Mouse (Mus musculus) midbrain, postnatal 0 days (tissue): ENCODE results near the gene Il34. TPM values are rescaled to one million over a fixed set of nuclear protein-coding genes. Genes with fewer than 3 reads are reported as not detected.

Experiments
- ATAC-seq: fragments of 200-750 bp; cut with Nextera tagmentation; 2 replicates; pipeline ENCODE4 v1.8.0; 2017; ENCODE audit warnings: moderate number of reproducible peaks, mild to moderate bottlenecking, moderate TSS enrichment, moderate library complexity; ENCODE audit not compliant: low FRiP score
- DNase-seq: peaks from one replicate; pipeline ENCODE4 v3.0.0-alpha.2; 2015; ENCODE audit warnings: low spot score
- H3K27ac ChIP-seq: fragments of 300-500 bp; sonication (generic); 2 replicates; pipeline ENCODE4 v1.5.1; 2014; ENCODE audit warnings: low read depth, mild to moderate bottlenecking, low read length, mixed read lengths
- H3K27me3 ChIP-seq: fragments of 300-500 bp; sonication (generic); 2 replicates; pipeline ENCODE4 v1.6.1; 2014; ENCODE audit warnings: low read length, control low read depth, mixed read lengths; ENCODE audit not compliant: insufficient read depth
- H3K36me3 ChIP-seq: fragments of 300-500 bp; sonication (generic); 2 replicates; pipeline ENCODE4 v1.6.1; 2014; ENCODE audit warnings: low read length, control low read depth, mixed read lengths; ENCODE audit not compliant: insufficient read depth
- H3K4me1 ChIP-seq: fragments of 300-500 bp; sonication (generic); 2 replicates; pipeline ENCODE4 v1.6.1; 2014; ENCODE audit warnings: mild to moderate bottlenecking, control low read depth, antibody characterized with exemption, low read length, mixed read lengths; ENCODE audit not compliant: insufficient read depth
- H3K4me2 ChIP-seq: fragments of 300-500 bp; sonication (generic); 2 replicates; pipeline ENCODE4 v1.6.1; 2014; ENCODE audit warnings: low read depth, mild to moderate bottlenecking, low read length, mixed read lengths; ENCODE audit not compliant: poor library complexity, severe bottlenecking
- H3K4me3 ChIP-seq: fragments of 300-500 bp; sonication (generic); 2 replicates; pipeline ENCODE4 v1.5.1; 2014; ENCODE audit warnings: low read depth, mild to moderate bottlenecking, low read length, moderate library complexity
- H3K9ac ChIP-seq: fragments of 300-500 bp; sonication (generic); replicated peaks from 2 replicates; pipeline ENCODE4 v1.6.1; 2014; ENCODE audit warnings: mild to moderate bottlenecking, low read length, moderate library complexity, mixed read lengths; ENCODE audit not compliant: poor library complexity, severe bottlenecking
- H3K9me3 ChIP-seq: fragments of 300-500 bp; sonication (generic); 2 replicates; pipeline ENCODE4 v1.6.1; 2016; ENCODE audit warnings: low read length, control low read depth
- CTCF ChIP-seq: IDR thresholded peaks from 2 replicates; pipeline ENCODE4 v1.5.1; 2016; ENCODE audit warnings: antibody characterized with exemption, mild to moderate bottlenecking
- WGBS: fragments of 180-500 bp; shearing (Covaris S2); extraction: QIAGEN DNeasy Blood & Tissue Kit; methylation state at CpG from one replicate; pipeline ENCODE4 v1.1.7; 2014; 5-methylcytosine and 5-hydroxymethylcytosine counted together
- polyA plus RNA-seq: library from polyadenylated mRNA; unstranded; fragments of >200 nt; fragmentation: Nextera tagmentation; extraction: Ambion mirVana; gene quantifications from 2 replicates; pipeline ENCODE4 v1.2.1, GENCODE M21; 2015
- total RNA-seq: library from RNA; depleted of rRNA; stranded (reverse); fragments of >200 nt; gene quantifications from 2 replicates; pipeline ENCODE4 v1.2.3, GENCODE M21; 2014; rRNA removed

The Il34 gene
- total RNA-seq (5.4 and 5.8 TPM in 2 replicates), polyA plus RNA-seq (9.1 and 11.3 TPM in 2 replicates)

GRCm38 (mm10) chr8:110805669-110806068, at the start of gene Il34:
Il34 (minus strand) TSS chr8:110805924.
- TF ChIP-seq CTCF: no peak
- Histone ChIP-seq H3K4me1 (no peaks in the 10 kb centered on the region), H3K4me3 (no peak within 1 kb of the TSS), H3K27ac (no peak within 1 kb of the TSS), H3K9me3 (no peaks in the 10 kb centered on the region), H3K36me3 (peaks cover 17% of the 10 kb centered on the region), H3K9ac (no peak within 1 kb of the TSS), H3K4me2 (no peak within 1 kb of the TSS), H3K27me3 (no peaks in the 10 kb centered on the region)
- 43% methylated on average over 12 of the region's 12 CpGs for WGBS
- no peak for ATAC-seq
- DNase-seq: no peak

- Histone ChIP-seq H3K27ac (no peak overlapping the region), H3K9me3 (no peaks in the 10 kb centered on the region), H3K27me3 (no peaks in the 10 kb centered on the region), H3K4me3 (no peak overlapping the region), H3K4me1 (no peaks in the 10 kb centered on the region; the same call in 1 of the 2 replicates), H3K4me2 (no peak overlapping the region), H3K36me3 (peaks cover 48% of the 10 kb centered on the region), H3K9ac (no peak overlapping the region)
- 97% methylated on average over 10 of the region's 10 CpGs for WGBS
- DNase-seq (no peak), ATAC-seq (no peak)
- no peak for TF ChIP-seq CTCF
Observed at GRCm38 (mm10) chr8:110851186-110851585, 45.5 kb upstream of the Il34 start.

- peaks cover 4% of the 10 kb centered on the region; the same call in 1 of the 2 replicates for H3K4me1 ChIP-seq
- peak overlapping the region; percentile 62 for H3K4me3 ChIP-seq
- peaks cover 42% of the 10 kb centered on the region for H3K36me3 ChIP-seq
- H3K9ac ChIP-seq: peak overlapping the region; percentile 77; the same call in 1 of the 2 replicates
- H3K9me3 ChIP-seq: no peaks in the 10 kb centered on the region
- DNase-seq (no peak), ATAC-seq (no peak)
- no peaks in the 10 kb centered on the region for H3K27me3 ChIP-seq
- WGBS: 60% methylated on average over 14 of the region's 14 CpGs
- no peak overlapping the region for H3K27ac ChIP-seq
- no peak for TF ChIP-seq CTCF
- H3K4me2 ChIP-seq: peak overlapping the region; percentile 74
Observed at GRCm38 (mm10) chr8:110847645-110848495, 42.1 kb upstream of the Il34 start.

GRCm38 (mm10) chr8:110847171-110847549, 41.4 kb upstream of the Il34 start:
- peak overlapping the region; percentile 62 for H3K4me3 ChIP-seq
- peaks cover 34% of the 10 kb centered on the region for H3K36me3 ChIP-seq
- no peaks in the 10 kb centered on the region for H3K27me3 ChIP-seq
- peak overlapping the region; percentile 74 for H3K4me2 ChIP-seq
- WGBS: 2% methylated on average over 13 of the region's 13 CpGs
- no peak for TF ChIP-seq CTCF
- peak overlapping the region; percentile 77 for H3K9ac ChIP-seq
- DNase-seq: no peak
- ATAC-seq: no peak
- peaks cover 4% of the 10 kb centered on the region; the same call in 1 of the 2 replicates for H3K4me1 ChIP-seq
- no peaks in the 10 kb centered on the region for H3K9me3 ChIP-seq
- H3K27ac ChIP-seq: peak overlapping the region; percentile 90

- Histone ChIP-seq H3K4me2 (peak within 1 kb of the TSS; percentile 74), H3K27me3 (no peaks in the 10 kb centered on the region), H3K9ac (peak within 1 kb of the TSS; percentile 77), H3K36me3 (peaks cover 32% of the 10 kb centered on the region), H3K4me1 (peaks cover 4% of the 10 kb centered on the region; the same call in 1 of the 2 replicates), H3K27ac (peak within 1 kb of the TSS; percentile 90), H3K4me3 (peak within 1 kb of the TSS; percentile 62), H3K9me3 (no peaks in the 10 kb centered on the region)
- TF ChIP-seq CTCF: no peak; the same call in 1 of the 2 replicates
- WGBS: under 1% methylated on average over 53 of the region's 53 CpGs
- ATAC-seq (peak; percentile 88), DNase-seq (peak; percentile 90)
Observed at GRCm38 (mm10) chr8:110846405-110847170, 40.9 kb upstream of the Il34 start, which contains the start of the genes Cog4 and Sf3b3. Cog4 (plus strand) TSS chr8:110846600. Sf3b3 (minus strand) TSS chr8:110846787.
